Mouse (Mus musculus): Measurements from ENCODE around the gene Prune1.

DNA sequence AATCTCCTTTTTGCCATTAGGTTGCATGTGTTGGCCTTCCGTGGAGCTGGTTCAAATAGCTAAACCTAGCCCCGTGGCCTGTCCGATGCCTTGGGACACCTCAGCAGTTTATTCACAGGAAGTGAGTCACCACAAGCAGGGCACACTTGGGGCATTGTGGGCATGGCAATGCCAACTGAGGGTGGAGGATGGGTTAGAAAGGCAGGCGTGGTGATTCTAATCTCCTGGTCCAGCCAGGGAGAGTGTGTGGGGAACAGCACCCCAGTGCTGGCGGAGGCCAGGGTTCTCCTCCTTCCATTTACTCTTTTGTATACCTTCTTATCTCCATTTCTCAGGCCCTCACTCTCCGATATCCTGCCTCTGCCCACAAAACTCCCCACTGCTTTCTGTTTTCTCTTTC, 30.7 kb upstream of the Prune1 start:
- no peak for TF ChIP-seq EP300 (optimal IDR thresholded peaks at IDR 0.05)
- no peak for TF ChIP-seq CTCF (IDR thresholded peaks at IDR 0.05; ENCODE audit: low read depth)
